8 mouse cellular contexts compared by ENCODE assay signal in genomic region chr3:27280280-27280749, GRCm38 (mm10). TPM values are rescaled to one million over a fixed set of nuclear protein-coding genes. Genes with fewer than 3 reads are reported as not detected.
DNase-seq lines count a peak whose midpoint lies in the region.

No protein-coding gene starts in this region.

- H3K4me3 ChIP-seq in midbrain, embryonic 10.5 days: no peak overlapping the region

- peak; percentile 20 for DNase-seq in 3T3-L1 (ENCODE audit: low read depth, low spot score)
- peak; percentile 77 for DNase-seq in NIH3T3 (ENCODE audit: low read depth)
- peak; percentile 73 for DNase-seq in heart, adult 8-10 months (ENCODE audit: low spot score)
- DNase-seq in kidney, postnatal 4 days: peak; percentile 78 to 87
- DNase-seq in spleen, postnatal 36 days (ENCODE audit: low spot score in 2 of 2): peak; percentile 37 to 52
- no peak for DNase-seq in frontal cortex, postnatal 14 days (ENCODE audit: low spot score in 2 of 2)
- no peak for DNase-seq in midbrain, embryonic 10.5 days (ENCODE audit: low spot score)
- DNase-seq in embryo, embryonic 11 days: no peak

- peaks cover 17% of the 10 kb centered on the region for H3K27me3 ChIP-seq in midbrain, embryonic 10.5 days (ENCODE audit: low read depth, poor library complexity, severe bottlenecking)

- WGBS in midbrain, embryonic 10.5 days: 72% methylated on average over 11 of the region's 11 CpGs

- H3K27ac ChIP-seq in midbrain, embryonic 10.5 days (replicated peaks): no peak overlapping the region

- no peaks in the 10 kb centered on the region for H3K36me3 ChIP-seq in midbrain, embryonic 10.5 days

- no peaks in the 10 kb centered on the region; the same call in 1 of the 2 replicates for H3K9me3 ChIP-seq in midbrain, embryonic 10.5 days (replicated peaks)

- H3K4me1 ChIP-seq in midbrain, embryonic 10.5 days: peaks cover 16% of the 10 kb centered on the region

RNA-seq across cellular contexts. Expression of gene Tnfsf10, which starts 36.5 kb away (rescaled TPM):
- total RNA-seq in heart, adult 8-10 months (2022): 1 to 10 TPM; 7.8 to 9.9 (median 9.6) TPM
- polyA plus RNA-seq in midbrain, embryonic 10.5 days (2016; fragmentation: Nextera tagmentation; extraction: Ambion mirVana): not detected in 2 replicates

Comparison
In these comparisons a context has a peak if more than half of its experiments do, and no peak if none do; other contexts are left out.
1. DNase-seq: peak in 3T3-L1 (single experiment), NIH3T3 (single experiment), heart, adult 8-10 months (single experiment), kidney, postnatal 4 days (2 of 2) and spleen, postnatal 36 days (2 of 2); none in frontal cortex, postnatal 14 days (0 of 2), midbrain, embryonic 10.5 days (single experiment) and embryo, embryonic 11 days (single experiment).